Mouse (Mus musculus) thymus, adult 2 months (tissue): ENCODE results near the gene Qk. TPM values are rescaled to one million over a fixed set of nuclear protein-coding genes. Genes with fewer than 3 reads are reported as not detected.

Experiments
- DNase-seq: peaks from one replicate; pipeline ENCODE4 v3.0.0; 2021
- H3K27ac ChIP-seq: fragments of 200-500 bp; 2 replicates; pipeline ENCODE4 v1.5.1; 2012; ENCODE audit warnings: low read length, control low read depth; ENCODE audit not compliant: control insufficient read depth, insufficient read depth
- H3K27me3 ChIP-seq: fragments of 200-500 bp; 2 replicates; pipeline ENCODE4 v1.6.1; 2012; ENCODE audit warnings: mild to moderate bottlenecking, low read length, moderate library complexity, mixed read lengths; ENCODE audit not compliant: control insufficient read depth, insufficient read depth
- H3K36me3 ChIP-seq: fragments of 200-500 bp; 2 replicates; pipeline ENCODE4 v1.6.1; 2012; ENCODE audit warnings: mild to moderate bottlenecking, low read length, moderate library complexity; ENCODE audit not compliant: control insufficient read depth, insufficient read depth
- H3K4me1 ChIP-seq: fragments of 200-500 bp; replicated peaks from 2 replicates; pipeline ENCODE4 v1.6.1; 2012; ENCODE audit warnings: low read length; ENCODE audit not compliant: control insufficient read depth, insufficient read depth
- H3K4me3 ChIP-seq: fragments of 200-500 bp; 2 replicates; pipeline ENCODE4 v1.5.1; 2012; ENCODE audit warnings: mild to moderate bottlenecking, low read length, control low read depth, moderate library complexity; ENCODE audit not compliant: control insufficient read depth, insufficient read depth
- CTCF ChIP-seq: fragments of 200-500 bp; IDR thresholded peaks from 2 replicates; pipeline ENCODE4 v1.5.1; 2012; ENCODE audit warnings: mild to moderate bottlenecking, control low read depth, low read length, moderate library complexity, borderline replicate concordance; ENCODE audit not compliant: control insufficient read depth, poor library complexity, insufficient read depth; ENCODE audit errors: extremely low read depth
- POLR2A ChIP-seq: fragments of 200-500 bp; IDR thresholded peaks from 2 replicates; pipeline ENCODE4 v1.6.1; 2012; ENCODE audit warnings: mild to moderate bottlenecking, low read length, control low read depth, moderate library complexity; ENCODE audit not compliant: control insufficient read depth, poor library complexity, insufficient read depth; ENCODE audit errors: extremely low read depth
- WGBS: fragments of 180-500 bp; shearing (Covaris S2); methylation state at CpG from one replicate; pipeline ENCODE4 v1.1.7; 2018; 5-methylcytosine and 5-hydroxymethylcytosine counted together
- polyA plus RNA-seq: library from polyadenylated mRNA; depleted of rRNA; stranded (reverse); fragments of >200 nt; gene quantifications from 2 replicates; pipeline ENCODE4 v1.2.3, GENCODE M21; 2012; rRNA removed

The Qk gene
- 182 and 203 TPM in 2 replicates for polyA plus RNA-seq

GRCm38 (mm10) chr17:10319685-10320455 lies at the start of gene Qk:
Gene Qk, minus strand, starts transcription at chr17:10319854.
- Histone ChIP-seq H3K4me1 (no peaks in the 10 kb centered on the region), H3K27ac (peak within 1 kb of the TSS; percentile 76), H3K4me3 (peak within 1 kb of the TSS; percentile 93), H3K36me3 (no peaks in the 10 kb centered on the region), H3K27me3 (no peaks in the 10 kb centered on the region)
- TF ChIP-seq POLR2A = peak; percentile 65; the same call in 1 of the 2 replicates
- TF ChIP-seq CTCF = 0 out of 2 replicates have a peak, but pooled peaks have one; percentile 24
- DNase-seq = peak; percentile 94
- WGBS = under 1% methylated on average over 86 of the region's 86 CpGs

- 26% methylated on average over 5 of the region's 5 CpGs for WGBS
- H3K36me3 ChIP-seq = no peaks in the 10 kb centered on the region
Observed at GRCm38 (mm10) chr17:10367044-10367443, 47.4 kb upstream of the Qk start.

GRCm38 (mm10) chr17:10366577-10366976 lies 46.9 kb upstream of the Qk start:
- no peaks in the 10 kb centered on the region for H3K4me1 ChIP-seq
- TF ChIP-seq CTCF (no peak), POLR2A (no peak)
- no peak for DNase-seq
- H3K36me3 ChIP-seq = no peaks in the 10 kb centered on the region
- no peak overlapping the region for H3K27ac ChIP-seq
- H3K4me3 ChIP-seq = no peak overlapping the region
- no peaks in the 10 kb centered on the region for H3K27me3 ChIP-seq
- 92% methylated on average over 4 of the region's 4 CpGs for WGBS

More at GRCm38 (mm10) chr17:10367044-10367443, 47.4 kb upstream of the Qk start:
- Histone ChIP-seq H3K4me3 (no peak overlapping the region), H3K27ac (no peak overlapping the region), H3K4me1 (no peaks in the 10 kb centered on the region), H3K27me3 (no peaks in the 10 kb centered on the region)
- no peak for DNase-seq
- TF ChIP-seq CTCF = no peak
- TF ChIP-seq POLR2A = no peak

DNA sequence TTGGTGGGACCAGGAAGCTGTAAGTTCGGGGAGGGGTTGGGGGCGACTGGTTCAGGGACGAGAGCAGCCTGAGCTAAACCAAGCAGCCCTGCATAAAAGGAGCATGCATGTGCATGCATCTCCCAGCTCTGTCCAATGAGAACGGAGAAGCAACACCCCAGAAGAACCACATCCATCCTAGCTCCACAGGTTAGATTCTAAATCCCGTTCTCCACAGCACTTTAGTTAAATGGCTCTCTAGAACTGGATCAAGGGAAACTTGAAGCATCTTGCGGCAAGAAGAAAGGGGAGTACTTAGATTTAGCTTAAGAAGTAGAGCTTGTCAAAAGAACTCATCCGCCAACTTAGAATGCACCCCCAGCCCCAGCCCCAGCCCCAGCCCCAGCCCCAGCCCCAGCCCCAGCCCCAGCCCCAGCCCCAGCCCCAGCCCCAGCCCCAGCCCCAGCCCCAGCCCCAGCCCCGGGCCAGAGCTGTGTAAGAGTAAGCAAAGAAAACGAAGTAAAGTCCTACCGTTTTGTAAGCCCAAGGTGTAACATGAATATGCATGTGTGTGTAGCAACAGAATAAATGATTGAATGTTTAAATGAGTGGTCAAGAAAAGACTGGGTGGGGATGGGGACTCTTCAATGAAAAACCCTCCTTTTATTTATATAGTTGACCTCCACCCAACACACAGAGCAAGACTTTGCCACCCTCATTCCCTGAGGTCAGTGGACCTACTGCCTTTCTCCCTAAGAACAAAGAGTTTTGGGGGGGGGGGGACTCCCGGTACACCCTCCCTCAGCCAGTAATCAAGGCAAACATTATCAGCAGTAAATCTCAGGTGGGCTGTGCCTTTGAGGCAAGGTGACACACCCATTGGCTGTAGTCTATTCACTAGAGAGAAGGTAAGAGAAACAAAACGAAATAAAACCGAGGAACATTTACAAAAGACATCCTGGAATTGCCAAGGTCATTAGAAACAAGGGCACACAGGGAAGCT lies 46.1 kb upstream of the Qk start:
- H3K4me1 ChIP-seq = no peaks in the 10 kb centered on the region
- DNase-seq = no peak
- no peaks in the 10 kb centered on the region for H3K36me3 ChIP-seq
- TF ChIP-seq POLR2A (no peak), CTCF (no peak)
- 94% methylated on average over 13 of the region's 13 CpGs for WGBS
- no peaks in the 10 kb centered on the region for H3K27me3 ChIP-seq
- no peak overlapping the region for H3K4me3 ChIP-seq
- no peak overlapping the region for H3K27ac ChIP-seq

DNA sequence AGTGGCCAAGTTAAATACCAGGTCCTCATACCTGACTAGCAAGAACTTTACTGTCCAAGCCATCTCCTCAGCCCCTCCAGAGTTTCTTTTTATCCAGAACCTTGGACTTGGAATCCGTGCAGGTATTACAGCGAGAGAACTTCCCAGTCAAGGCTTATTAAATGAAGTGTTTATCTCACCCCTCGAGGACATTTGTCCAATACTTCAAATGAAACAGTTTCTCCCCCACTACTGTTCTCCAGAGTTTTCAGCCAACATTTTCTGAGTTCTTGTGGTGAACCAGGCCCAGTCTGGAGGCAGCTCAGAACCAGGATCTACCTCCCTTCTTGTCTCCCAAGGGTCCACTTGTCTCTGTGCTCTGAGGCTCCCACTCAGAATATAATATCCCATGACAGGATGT lies 43.5 kb upstream of the Qk start:
- H3K27ac ChIP-seq = no peak overlapping the region
- no peak for TF ChIP-seq CTCF
- TF ChIP-seq POLR2A = no peak
- WGBS = 95% methylated on average over 3 of the region's 3 CpGs
- DNase-seq = no peak
- no peaks in the 10 kb centered on the region for H3K27me3 ChIP-seq
- no peaks in the 10 kb centered on the region for H3K4me1 ChIP-seq
- H3K4me3 ChIP-seq = no peak overlapping the region
- H3K36me3 ChIP-seq = no peaks in the 10 kb centered on the region

GRCm38 (mm10) chr17:10361882-10362291 lies 42.2 kb upstream of the Qk start:
- DNase-seq = no peak
- no peak for TF ChIP-seq POLR2A
- Histone ChIP-seq H3K27me3 (no peaks in the 10 kb centered on the region), H3K36me3 (no peaks in the 10 kb centered on the region), H3K4me1 (no peaks in the 10 kb centered on the region), H3K4me3 (no peak overlapping the region), H3K27ac (no peak overlapping the region)
- 94% methylated on average over 7 of the region's 7 CpGs for WGBS
